Mouse (Mus musculus): Measurements from ENCODE around the gene Myh14. TPM values are rescaled to one million over a fixed set of nuclear protein-coding genes. Genes with fewer than 3 reads are reported as not detected.

The Myh14 gene
- polyA plus RNA-seq, 1 experiment = 56.2 TPM

DNA sequence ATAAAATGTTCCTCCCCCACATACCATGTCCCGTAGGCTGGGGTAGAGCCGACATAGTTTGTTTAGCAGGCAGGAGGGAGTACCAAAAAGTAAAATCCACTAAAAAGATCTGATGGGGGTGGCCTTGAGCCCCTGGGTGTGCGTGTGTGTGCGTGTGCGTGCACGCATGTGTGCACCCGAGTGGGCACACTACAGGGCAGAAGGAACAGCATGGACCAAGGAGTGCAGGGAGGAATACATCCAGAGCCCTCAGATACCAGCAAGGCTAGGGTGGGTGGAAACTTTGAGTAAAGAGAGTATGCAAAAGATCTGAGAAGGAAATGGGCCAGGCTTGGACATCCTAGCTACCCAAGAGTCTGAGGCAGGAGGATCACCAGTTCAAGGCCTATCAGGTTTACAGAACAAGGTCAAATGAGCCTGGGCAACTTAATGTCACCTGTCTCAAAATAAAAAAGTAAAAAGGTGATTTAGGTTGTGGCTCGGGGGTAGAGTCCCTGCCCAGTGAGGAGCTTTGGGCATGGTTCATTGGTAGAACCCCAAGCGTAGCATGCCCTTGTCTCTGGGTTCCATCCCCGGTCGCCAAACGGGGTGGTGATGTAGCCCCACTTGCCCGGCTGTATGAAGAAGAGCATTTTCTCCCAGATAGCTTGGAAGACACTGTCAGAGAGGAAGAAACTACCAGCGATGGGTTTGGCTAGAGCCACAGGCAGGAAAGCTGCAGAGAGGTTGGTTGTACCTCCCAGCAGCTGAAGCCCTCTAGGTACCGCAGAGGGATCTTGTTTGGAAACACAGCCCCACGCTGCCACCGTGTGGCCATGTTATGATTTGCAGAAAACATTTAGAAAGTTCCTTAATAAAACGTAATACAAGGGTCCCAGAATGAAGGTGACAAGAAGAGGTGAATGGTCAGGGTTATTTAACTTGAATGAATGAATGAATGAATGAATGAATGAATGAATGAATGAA is 109.9 kb downstream of the Myh14 start:
- 52% methylated on average over 18 of the region's 18 CpGs for WGBS
- TF ChIP-seq POLR2A (IDR thresholded peaks at IDR 0.05; ENCODE audit: borderline replicate concordance, insufficient read depth, low read length) (no peak), CTCF (IDR thresholded peaks at IDR 0.05; ENCODE audit: borderline replicate concordance, insufficient read depth, low read depth, low read length) (peak; percentile 84)
- DNase-seq = peak; percentile 78 to 83

DNA sequence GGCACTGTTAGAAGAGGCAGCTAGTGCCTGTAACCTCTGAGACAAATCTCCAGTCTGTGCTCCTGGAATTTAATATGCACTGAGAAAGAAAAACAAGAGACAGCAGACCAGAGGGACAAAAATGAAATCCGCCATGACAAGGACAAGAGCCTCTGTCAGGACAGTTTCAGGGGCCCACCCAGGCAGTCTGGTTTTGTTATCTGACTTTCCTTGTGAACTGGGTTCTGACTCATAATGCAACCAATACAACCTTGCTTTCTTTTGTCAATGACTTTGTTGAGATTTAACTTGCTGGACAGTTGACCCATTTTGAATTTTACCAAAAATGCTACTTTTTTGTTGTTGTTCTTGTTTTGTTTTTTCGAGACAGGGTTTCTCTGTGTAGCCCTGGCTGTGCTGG is 113.0 kb downstream of the Myh14 start:
- no peak for DNase-seq
- Histone ChIP-seq H3K4me1 (ENCODE audit: control insufficient read depth, insufficient read depth, low read length) (no peaks in the 10 kb centered on the region), H3K27ac (ENCODE audit: insufficient read depth, low read length) (no peak overlapping the region), H3K4me3 (replicated peaks; ENCODE audit: insufficient read depth, low read depth, low read length) (no peak overlapping the region), H3K27me3 (ENCODE audit: control insufficient read depth, insufficient read depth, low read length) (no peaks in the 10 kb centered on the region)
- 47% methylated on average over 2 of the region's 2 CpGs for WGBS
- no peak for TF ChIP-seq CTCF (IDR thresholded peaks at IDR 0.05; ENCODE audit: borderline replicate concordance, insufficient read depth, low read depth, low read length)
- TF ChIP-seq POLR2A (IDR thresholded peaks at IDR 0.05; ENCODE audit: borderline replicate concordance, insufficient read depth, low read length) = no peak

More for the DNA sequence above, 109.9 kb downstream of the Myh14 start:
- H3K27ac ChIP-seq (ENCODE audit: insufficient read depth, low read length) = no peak overlapping the region
- H3K4me3 ChIP-seq (replicated peaks; ENCODE audit: insufficient read depth, low read depth, low read length) = no peak overlapping the region
- no peaks in the 10 kb centered on the region for H3K4me1 ChIP-seq (ENCODE audit: control insufficient read depth, insufficient read depth, low read length)
- no peaks in the 10 kb centered on the region for H3K27me3 ChIP-seq (ENCODE audit: control insufficient read depth, insufficient read depth, low read length)

Other genes starting within 250 kb of the Myh14 start
- gene Lrrc4b, start 241.8 kb downstream of the Myh14 start, polyA plus RNA-seq (2012; rRNA removed) = 190 and 214 TPM in 2 replicates
- gene Aspdh, start 205.5 kb downstream of the Myh14 start, polyA plus RNA-seq (2012; rRNA removed) = 9.3 and 10.2 TPM in 2 replicates
- 273 and 294 TPM in 2 replicates for gene Josd2, start 202.9 kb downstream of the Myh14 start, polyA plus RNA-seq (2012; rRNA removed)
- 302 and 309 TPM in 2 replicates for gene Emc10, start 174.3 kb downstream of the Myh14 start, polyA plus RNA-seq (2012; rRNA removed)
- 32.6 and 34.0 TPM in 2 replicates for gene Fam71e1, start 174.3 kb downstream of the Myh14 start, polyA plus RNA-seq (2012; rRNA removed)
- gene Mybpc2, start 146.2 kb downstream of the Myh14 start, polyA plus RNA-seq (2012; rRNA removed) = 0.14 and 0.18 TPM in 2 replicates
- 0.16 and 0.19 TPM in 2 replicates for gene Spib, start 138.8 kb downstream of the Myh14 start, polyA plus RNA-seq (2012; rRNA removed)
- gene Pold1, start 122.0 kb downstream of the Myh14 start, polyA plus RNA-seq (2012; rRNA removed) = 21.6 and 25.1 TPM in 2 replicates
- gene Nr1h2, start 116.9 kb downstream of the Myh14 start, polyA plus RNA-seq (2012; rRNA removed) = 106 and 109 TPM in 2 replicates
- 0.26 and 0.43 TPM in 2 replicates for gene Napsa, start 98.5 kb downstream of the Myh14 start, polyA plus RNA-seq (2012; rRNA removed)
- gene Kcnc3, start 80.2 kb downstream of the Myh14 start, polyA plus RNA-seq (2012; rRNA removed) = 368 and 423 TPM in 2 replicates
- not detected in 2 replicates for gene Izumo2, start 37.9 kb upstream of the Myh14 start, polyA plus RNA-seq (2012; rRNA removed)
- 37.4 and 39.1 TPM in 2 replicates for gene Vrk3, start 77.6 kb upstream of the Myh14 start, polyA plus RNA-seq (2012; rRNA removed)
- gene Zfp473, start 80.2 kb upstream of the Myh14 start, polyA plus RNA-seq (2012; rRNA removed) = 0.71 and 0.79 TPM in 2 replicates
- gene Nup62, start 145.2 kb upstream of the Myh14 start, polyA plus RNA-seq (2012; rRNA removed) = 28.9 and 29.4 TPM in 2 replicates
- 1.4 and 1.9 TPM in 2 replicates for gene Il4i1, start 145.5 kb upstream of the Myh14 start, polyA plus RNA-seq (2012; rRNA removed)
- gene Atf5, start 145.8 kb upstream of the Myh14 start, polyA plus RNA-seq (2012; rRNA removed) = 19.6 and 23.8 TPM in 2 replicates
- 78.3 and 83.6 TPM in 2 replicates for gene Akt1s1, start 178.1 kb upstream of the Myh14 start, polyA plus RNA-seq (2012; rRNA removed)
- 119 and 123 TPM in 2 replicates for gene Tbc1d17, start 178.2 kb upstream of the Myh14 start, polyA plus RNA-seq (2012; rRNA removed)
- gene Pnkp, start 186.3 kb upstream of the Myh14 start, polyA plus RNA-seq (2012; rRNA removed) = 38.3 and 46.7 TPM in 2 replicates
- gene Ptov1, start 198.9 kb upstream of the Myh14 start, polyA plus RNA-seq (2012; rRNA removed) = 355 and 364 TPM in 2 replicates
- gene Med25, start 221.9 kb upstream of the Myh14 start, polyA plus RNA-seq (2012; rRNA removed) = 105 and 117 TPM in 2 replicates
- gene Fuz, start 225.2 kb upstream of the Myh14 start, polyA plus RNA-seq (2012; rRNA removed) = 29.0 and 31.9 TPM in 2 replicates